Mouse (Mus musculus) liver, postnatal 0 days (tissue): ENCODE data around the gene A930002H24Rik. TPM values are rescaled to one million over a fixed set of nuclear protein-coding genes. Genes with fewer than 3 reads are reported as not detected.

ENCODE experiments used
- ATAC-seq: fragments of 200-750 bp; cut with Nextera tagmentation; 2 replicates; pipeline ENCODE4 v1.8.0; 2017; ENCODE audit warnings: mild to moderate bottlenecking, moderate library complexity
- DNase-seq: peaks from one replicate; pipeline ENCODE4 v3.0.0-alpha.2; 2016
- H3K27ac ChIP-seq: fragments of 300-500 bp; sonication (generic); 2 replicates; pipeline ENCODE4 v1.5.1; 2014; ENCODE audit warnings: antibody characterized with exemption, moderate library complexity, mild to moderate bottlenecking, low read depth
- H3K27me3 ChIP-seq: fragments of 300-500 bp; sonication (generic); 2 replicates; pipeline ENCODE4 v1.6.1; 2014; ENCODE audit warnings: low read length, control low read depth, mixed read lengths; ENCODE audit not compliant: insufficient read depth
- H3K36me3 ChIP-seq: fragments of 300-500 bp; sonication (generic); replicated peaks from 2 replicates; pipeline ENCODE4 v1.6.1; 2014; ENCODE audit warnings: mild to moderate bottlenecking, control low read depth, low read length, moderate library complexity, mixed read lengths; ENCODE audit not compliant: insufficient read depth
- H3K4me1 ChIP-seq: fragments of 300-500 bp; sonication (generic); 2 replicates; pipeline ENCODE4 v1.6.1; 2014; ENCODE audit warnings: antibody characterized with exemption, mild to moderate bottlenecking, control low read depth; ENCODE audit not compliant: insufficient read depth
- H3K4me2 ChIP-seq: fragments of 300-500 bp; sonication (generic); 2 replicates; pipeline ENCODE4 v1.6.1; 2014; ENCODE audit warnings: low read depth, mild to moderate bottlenecking, low read length, moderate library complexity, mixed read lengths
- H3K4me3 ChIP-seq: fragments of 300-500 bp; sonication (generic); 2 replicates; pipeline ENCODE4 v1.5.1; 2014; ENCODE audit warnings: low read depth, low read length
- H3K9ac ChIP-seq: fragments of 300-500 bp; sonication (generic); replicated peaks from 2 replicates; pipeline ENCODE4 v1.6.1; 2014; ENCODE audit warnings: mild to moderate bottlenecking, moderate library complexity
- H3K9me3 ChIP-seq: fragments of 300-500 bp; sonication (generic); 2 replicates; pipeline ENCODE4 v1.6.1; 2016; ENCODE audit warnings: mild to moderate bottlenecking, control low read depth, low read length, mixed read lengths
- CTCF ChIP-seq: sonication (generic); IDR thresholded peaks from 2 replicates; pipeline ENCODE4 v1.5.1; 2016; ENCODE audit warnings: antibody characterized with exemption, low read depth
- EP300 ChIP-seq: IDR thresholded peaks from 2 replicates; pipeline ENCODE4 v1.6.1; 2016; ENCODE audit warnings: antibody characterized with exemption, low read depth, mild to moderate bottlenecking
- WGBS: fragments of 180-500 bp; shearing (Covaris S2); extraction: QIAGEN DNeasy Blood & Tissue Kit; methylation state at CpG from one replicate; pipeline ENCODE4 v1.1.7; 2014; ENCODE audit not compliant: insufficient replicate concordance; 5-methylcytosine and 5-hydroxymethylcytosine counted together
- polyA plus RNA-seq: library from polyadenylated mRNA; unstranded; fragments of >200 nt; fragmentation: Nextera tagmentation; extraction: Ambion mirVana; gene quantifications from 2 replicates; pipeline ENCODE4 v1.2.1, GENCODE M21; 2015

Gene A930002H24Rik
- polyA plus RNA-seq, 1 experiment from 2014 or later: 1.7 TPM

DNA sequence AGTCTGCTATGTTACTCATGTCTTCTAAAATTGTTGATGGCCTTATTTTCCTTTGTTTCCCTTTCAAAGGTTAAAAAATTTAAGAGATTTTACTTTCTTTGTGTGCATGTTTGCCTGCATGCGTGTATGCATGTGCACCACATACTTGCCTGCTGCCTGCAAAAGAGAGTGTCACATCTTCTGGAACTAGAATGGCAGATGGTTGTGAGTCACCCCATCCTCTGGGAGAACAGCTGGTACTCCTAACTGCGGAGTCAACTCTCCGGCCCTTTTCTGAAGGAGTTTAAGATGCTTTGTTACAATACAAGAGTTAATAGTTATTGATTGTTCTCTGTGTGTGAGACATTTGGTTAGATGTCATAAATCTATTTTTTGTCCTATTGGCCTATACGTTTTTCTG lies 15.3 kb upstream of the A930002H24Rik start:
- WGBS: 84% methylated on average over 4 of the region's 4 CpGs
- H3K9me3 ChIP-seq: no peaks in the 10 kb centered on the region
- DNase-seq (no peak), ATAC-seq (no peak)
- no peaks in the 10 kb centered on the region for H3K36me3 ChIP-seq
- H3K27me3 ChIP-seq: no peaks in the 10 kb centered on the region
- H3K4me1 ChIP-seq: peaks cover 5% of the 10 kb centered on the region; the same call in 1 of the 2 replicates
- no peak overlapping the region for H3K4me2 ChIP-seq
- no peak overlapping the region for H3K27ac ChIP-seq
- H3K4me3 ChIP-seq: no peak overlapping the region
- TF ChIP-seq EP300: no peak
- no peak for TF ChIP-seq CTCF
- H3K9ac ChIP-seq: no peak overlapping the region

DNA sequence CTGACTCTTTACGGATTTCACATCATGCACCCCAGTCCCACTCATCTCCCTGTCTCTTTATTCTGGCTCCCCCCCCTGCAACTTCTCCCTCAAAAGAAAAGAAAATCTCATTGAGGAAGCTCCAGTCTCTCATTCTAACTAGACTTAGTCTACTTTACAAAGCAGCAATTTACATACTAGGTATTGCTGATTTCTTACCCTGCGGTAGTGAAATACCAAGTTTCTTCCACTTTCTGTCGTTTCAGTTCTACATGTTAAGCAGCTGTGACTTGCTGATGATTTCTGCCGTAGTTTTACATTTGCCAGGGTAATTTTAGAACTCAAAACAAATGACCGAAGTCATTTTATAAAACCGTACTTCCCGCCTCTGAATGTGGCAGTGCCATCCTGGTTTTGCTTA lies 8.2 kb upstream of the A930002H24Rik start:
- Histone ChIP-seq H3K9ac (no peak overlapping the region), H3K4me2 (no peak overlapping the region), H3K4me1 (no peaks in the 10 kb centered on the region), H3K9me3 (no peaks in the 10 kb centered on the region), H3K36me3 (no peaks in the 10 kb centered on the region), H3K27me3 (no peaks in the 10 kb centered on the region), H3K27ac (no peak overlapping the region), H3K4me3 (no peak overlapping the region)
- TF ChIP-seq CTCF (no peak), EP300 (no peak)
- DNase-seq (no peak), ATAC-seq (no peak)
- WGBS: 77% methylated on average over 7 of the region's 7 CpGs

DNA sequence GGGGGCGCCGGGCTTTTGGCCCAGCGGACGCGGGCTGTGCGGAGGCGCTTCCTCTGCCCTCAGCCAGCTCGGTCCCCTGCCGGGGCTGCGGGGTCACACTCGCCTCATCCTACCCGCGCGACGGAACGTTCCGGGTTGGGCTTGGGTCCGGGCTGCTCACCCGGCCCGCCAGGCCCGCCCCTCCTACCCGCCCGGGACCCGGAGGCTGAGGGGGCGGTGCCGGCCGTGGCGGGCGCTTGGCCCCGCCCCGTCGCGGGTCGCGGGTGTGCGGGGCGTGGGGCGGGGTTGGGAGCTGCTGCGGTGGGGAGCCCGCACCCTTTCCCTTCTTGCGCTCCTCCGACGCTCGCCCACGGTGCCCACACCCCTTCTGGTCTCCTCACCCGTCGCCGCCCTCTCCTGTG lies 580 bp upstream of the A930002H24Rik start:
- Histone ChIP-seq H3K27ac (peak overlapping the region; percentile 84), H3K4me1 (peaks cover 16% of the 10 kb centered on the region), H3K4me3 (peak overlapping the region; percentile 79), H3K27me3 (no peaks in the 10 kb centered on the region), H3K9me3 (no peaks in the 10 kb centered on the region), H3K4me2 (peak overlapping the region; percentile 93), H3K36me3 (no peaks in the 10 kb centered on the region), H3K9ac (peak overlapping the region; percentile 76)
- TF ChIP-seq CTCF (no peak), EP300 (no peak)
- peak; percentile 64 for ATAC-seq
- DNase-seq: no peak
- WGBS: 0% methylated on average over 30 of the region's 48 CpGs

DNA sequence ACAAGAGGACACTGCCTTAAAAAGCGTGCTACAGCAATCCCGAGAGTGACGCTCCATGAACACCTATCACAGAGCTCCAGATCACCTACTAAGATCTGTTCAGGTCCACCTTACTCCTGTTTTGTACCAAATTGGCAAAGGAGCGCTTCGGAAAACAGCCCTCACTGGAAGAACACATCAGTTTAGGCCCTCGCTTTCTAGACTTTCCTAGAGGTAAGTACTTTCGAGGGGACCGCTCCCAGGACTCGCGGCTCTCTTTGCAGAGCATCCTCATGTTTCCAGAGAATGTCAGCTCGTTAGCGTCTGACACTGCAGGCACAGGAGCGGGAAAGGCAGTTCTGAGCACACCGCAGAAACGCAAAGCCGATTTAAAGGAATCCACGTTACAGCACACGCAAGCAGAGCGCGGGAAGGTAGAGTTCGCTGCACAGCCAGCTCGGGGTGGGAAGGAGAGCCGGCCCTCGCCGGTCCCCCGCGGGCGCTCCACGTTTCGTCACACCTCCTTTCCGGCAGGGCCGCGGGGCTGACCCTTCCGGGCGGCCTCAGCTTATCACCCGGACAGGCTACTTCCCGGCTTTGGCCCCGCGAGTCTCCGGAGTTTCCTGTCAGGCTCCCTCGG lies 470 bp downstream of the A930002H24Rik start, which contains the start of gene Fer:
Gene Fer, plus strand, starts transcription at position 51 of the 619 bp plus-strand sequence.
- ATAC-seq (peak; percentile 52), DNase-seq (peak; percentile 16)
- under 1% methylated on average over 41 of the region's 41 CpGs for WGBS
- Histone ChIP-seq H3K27me3 (no peaks in the 10 kb centered on the region), H3K4me3 (peak within 1 kb of the TSS; percentile 79), H3K9ac (peak within 1 kb of the TSS; percentile 76), H3K4me2 (peak within 1 kb of the TSS; percentile 93), H3K4me1 (peaks cover 16% of the 10 kb centered on the region), H3K27ac (peak within 1 kb of the TSS; percentile 84), H3K9me3 (no peaks in the 10 kb centered on the region), H3K36me3 (no peaks in the 10 kb centered on the region)
- TF ChIP-seq CTCF: no peak
- TF ChIP-seq EP300: no peak

DNA sequence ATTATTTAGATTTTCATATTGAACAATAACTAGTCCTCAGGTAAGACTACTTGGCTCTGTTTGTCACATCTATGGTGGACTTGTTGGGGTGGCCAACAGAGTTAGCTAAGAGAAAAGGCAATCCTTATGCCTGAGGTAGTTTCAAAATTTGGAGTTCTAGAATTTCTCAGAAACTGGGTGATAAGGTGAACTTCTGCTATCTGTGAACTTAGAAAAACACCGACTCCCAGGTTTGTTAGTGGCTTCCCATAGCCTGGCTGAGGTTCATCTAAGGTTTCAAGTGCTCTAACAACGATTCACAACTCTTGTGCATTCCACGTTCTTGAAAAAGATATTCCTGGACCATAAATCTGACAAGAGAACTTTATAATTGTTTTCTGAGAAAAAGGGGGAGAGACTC lies 1.2 kb downstream of the A930002H24Rik start:
- ATAC-seq (no peak), DNase-seq (no peak)
- Histone ChIP-seq H3K4me3 (peak overlapping the region; percentile 79; the same call in 1 of the 2 replicates), H3K27ac (no peak overlapping the region), H3K9me3 (no peaks in the 10 kb centered on the region), H3K4me2 (no peak overlapping the region), H3K36me3 (no peaks in the 10 kb centered on the region), H3K4me1 (peaks cover 16% of the 10 kb centered on the region), H3K9ac (no peak overlapping the region), H3K27me3 (no peaks in the 10 kb centered on the region)
- TF ChIP-seq EP300: no peak
- TF ChIP-seq CTCF: no peak
- WGBS: 31% methylated on average over 3 of the region's 3 CpGs

DNA sequence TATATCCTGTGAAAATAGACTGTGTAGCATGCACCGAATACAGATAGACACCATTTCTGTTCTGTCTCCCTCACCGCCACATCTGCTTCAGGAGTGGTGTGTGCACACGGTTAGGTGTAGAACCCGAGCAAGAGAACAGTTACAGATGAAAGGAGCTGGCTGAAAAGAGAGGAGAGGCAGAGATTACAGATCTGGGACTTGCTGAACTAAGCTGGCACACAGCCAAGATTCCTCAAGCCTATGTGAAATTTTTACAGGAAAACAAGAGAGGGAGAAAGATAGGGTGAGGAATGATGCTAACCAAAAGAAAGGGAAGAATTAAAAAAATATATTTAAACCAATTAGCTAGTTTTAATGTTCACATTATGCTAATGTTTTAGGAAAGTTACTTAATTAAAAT lies 2.6 kb downstream of the A930002H24Rik start:
- Histone ChIP-seq H3K36me3 (no peaks in the 10 kb centered on the region), H3K4me3 (no peak overlapping the region), H3K4me1 (peaks cover 16% of the 10 kb centered on the region), H3K9me3 (no peaks in the 10 kb centered on the region), H3K27me3 (no peaks in the 10 kb centered on the region), H3K4me2 (no peak overlapping the region), H3K9ac (no peak overlapping the region), H3K27ac (no peak overlapping the region)
- WGBS: 59% methylated on average over 4 of the region's 4 CpGs
- ATAC-seq: no peak
- no peak for DNase-seq
- TF ChIP-seq CTCF (no peak), EP300 (no peak)
